Mouse (Mus musculus) hindbrain, embryonic 12.5 days (tissue): Measurements from ENCODE around the gene Atp6v0e2. TPM values are rescaled to one million over a fixed set of nuclear protein-coding genes. Genes with fewer than 3 reads are reported as not detected.

Experiments
- ATAC-seq: fragments of 200-750 bp; cut with Nextera tagmentation; 2 replicates; pipeline ENCODE4 v1.8.0; 2017; ENCODE audit warnings: moderate TSS enrichment; ENCODE audit not compliant: low FRiP score
- H3K27ac ChIP-seq: fragments of 300-500 bp; sonication (generic); 2 replicates; pipeline ENCODE4 v1.5.1; 2016; ENCODE audit warnings: mild to moderate bottlenecking
- H3K27me3 ChIP-seq: fragments of 300-500 bp; sonication (generic); 2 replicates; pipeline ENCODE4 v1.6.1; 2016; ENCODE audit warnings: mild to moderate bottlenecking
- H3K36me3 ChIP-seq: fragments of 300-500 bp; sonication (generic); 2 replicates; pipeline ENCODE4 v1.6.1; 2016; ENCODE audit warnings: mild to moderate bottlenecking
- H3K4me1 ChIP-seq: fragments of 300-500 bp; sonication (generic); 2 replicates; pipeline ENCODE4 v1.6.1; 2016
- H3K4me2 ChIP-seq: fragments of 300-500 bp; sonication (generic); replicated peaks from 2 replicates; pipeline ENCODE4 v1.6.1; 2016; ENCODE audit warnings: mild to moderate bottlenecking
- H3K4me3 ChIP-seq: fragments of 300-500 bp; sonication (generic); 2 replicates; pipeline ENCODE4 v1.5.1; 2016; ENCODE audit warnings: mild to moderate bottlenecking
- H3K9ac ChIP-seq: fragments of 300-500 bp; sonication (generic); 2 replicates; pipeline ENCODE4 v1.6.1; 2016; ENCODE audit warnings: mild to moderate bottlenecking, moderate library complexity
- H3K9me3 ChIP-seq: fragments of 300-500 bp; sonication (generic); replicated peaks from 2 replicates; pipeline ENCODE4 v1.6.1; 2016; ENCODE audit warnings: mild to moderate bottlenecking
- WGBS: fragments of 180-500 bp; shearing (Covaris S2); methylation state at CpG from one replicate; pipeline ENCODE4 v1.1.7; 2016; 5-methylcytosine and 5-hydroxymethylcytosine counted together
- polyA plus RNA-seq: library from polyadenylated mRNA; unstranded; fragments of >200 nt; fragmentation: Nextera tagmentation; extraction: Ambion mirVana; gene quantifications from 2 replicates; pipeline ENCODE4 v1.2.1, GENCODE M21; 2016

Gene Atp6v0e2
- polyA plus RNA-seq, 1 experiment from 2014 or later: 75.0 TPM

GRCm38 (mm10) chr6:48568036-48568984 is 30.9 kb downstream of the Atp6v0e2 start:
- Histone ChIP-seq H3K9ac (no peak overlapping the region), H3K4me3 (no peak overlapping the region), H3K9me3 (no peaks in the 10 kb centered on the region), H3K36me3 (peaks cover 23% of the 10 kb centered on the region), H3K4me2 (no peak overlapping the region), H3K27me3 (no peaks in the 10 kb centered on the region), H3K27ac (no peak overlapping the region), H3K4me1 (0 out of 2 replicates have a peak, but pooled peaks cover 5% of the 10 kb centered on the region)
- no peak for ATAC-seq
- WGBS: 86% methylated on average over 21 of the region's 21 CpGs

- no peak for ATAC-seq
- no peak overlapping the region for H3K9ac ChIP-seq
- peaks cover 19% of the 10 kb centered on the region for H3K36me3 ChIP-seq
- no peak overlapping the region for H3K4me3 ChIP-seq
- no peaks in the 10 kb centered on the region for H3K27me3 ChIP-seq
- 0 out of 2 replicates have a peak, but pooled peaks cover 5% of the 10 kb centered on the region for H3K4me1 ChIP-seq
- H3K27ac ChIP-seq: no peak overlapping the region
- H3K9me3 ChIP-seq: no peaks in the 10 kb centered on the region
- no peak overlapping the region for H3K4me2 ChIP-seq
- WGBS: 86% methylated on average over 7 of the region's 8 CpGs
These were observed 31.8 kb downstream of the Atp6v0e2 start for GRCm38 (mm10) chr6:48569065-48569807.

GRCm38 (mm10) chr6:48572014-48572413 is 34.6 kb downstream of the Atp6v0e2 start:
- H3K4me3 ChIP-seq: no peak overlapping the region
- ATAC-seq: no peak

GRCm38 (mm10) chr6:48572572-48573061 is 35.2 kb downstream of the Atp6v0e2 start, which contains the start of gene Rarres2:
Gene Rarres2 (minus strand): TSS chr6:48572789.
- H3K4me1 ChIP-seq: no peaks in the 10 kb centered on the region
- H3K4me2 ChIP-seq: no peak within 1 kb of the TSS
- peaks cover 10% of the 10 kb centered on the region for H3K36me3 ChIP-seq
- H3K4me3 ChIP-seq: no peak within 1 kb of the TSS
- ATAC-seq: no peak
- no peaks in the 10 kb centered on the region for H3K9me3 ChIP-seq
- H3K27me3 ChIP-seq: no peaks in the 10 kb centered on the region
- no peak within 1 kb of the TSS for H3K9ac ChIP-seq
- H3K27ac ChIP-seq: no peak within 1 kb of the TSS
- WGBS: 25% methylated on average over 6 of the region's 6 CpGs

More at GRCm38 (mm10) chr6:48572014-48572413, 34.6 kb downstream of the Atp6v0e2 start:
- no peak overlapping the region for H3K9ac ChIP-seq
- H3K4me2 ChIP-seq: no peak overlapping the region
- H3K36me3 ChIP-seq: peaks cover 10% of the 10 kb centered on the region
- no peaks in the 10 kb centered on the region for H3K27me3 ChIP-seq
- no peak overlapping the region for H3K27ac ChIP-seq
- H3K9me3 ChIP-seq: no peaks in the 10 kb centered on the region
- 95% methylated on average over 5 of the region's 5 CpGs for WGBS
- no peaks in the 10 kb centered on the region for H3K4me1 ChIP-seq

GRCm38 (mm10) chr6:48573280-48573679 is 35.9 kb downstream of the Atp6v0e2 start:
- H3K27ac ChIP-seq: no peak overlapping the region
- no peak overlapping the region for H3K9ac ChIP-seq
- peaks cover 10% of the 10 kb centered on the region for H3K36me3 ChIP-seq
- no peak overlapping the region for H3K4me2 ChIP-seq
- 63% methylated on average over 10 of the region's 10 CpGs for WGBS
- ATAC-seq: no peak
- no peaks in the 10 kb centered on the region for H3K9me3 ChIP-seq
- no peak overlapping the region for H3K4me3 ChIP-seq
- H3K27me3 ChIP-seq: no peaks in the 10 kb centered on the region
- no peaks in the 10 kb centered on the region for H3K4me1 ChIP-seq

DNA sequence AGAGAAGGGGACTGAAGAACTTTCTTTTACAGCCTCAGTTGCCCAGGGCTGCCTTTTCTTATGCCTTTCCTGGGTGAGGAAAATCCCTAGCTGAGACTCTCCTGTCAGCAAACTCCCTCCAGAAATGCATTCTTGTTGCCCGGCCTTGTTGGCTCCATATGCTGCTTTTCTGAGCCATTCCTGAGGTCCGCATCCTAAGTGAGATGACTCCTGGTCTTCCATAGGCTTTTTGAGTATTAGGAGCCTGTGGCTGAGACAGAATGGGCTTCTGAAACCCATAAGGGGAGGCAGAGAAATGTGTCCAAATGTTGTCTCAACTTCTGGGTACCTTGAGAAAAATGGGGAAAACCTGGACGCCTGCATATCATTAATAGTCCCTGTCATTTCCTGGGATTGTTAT is 36.6 kb downstream of the Atp6v0e2 start:
- Histone ChIP-seq H3K4me2 (no peak overlapping the region), H3K4me1 (no peaks in the 10 kb centered on the region), H3K9ac (no peak overlapping the region), H3K4me3 (no peak overlapping the region), H3K27ac (no peak overlapping the region), H3K9me3 (no peaks in the 10 kb centered on the region), H3K36me3 (peaks cover 10% of the 10 kb centered on the region), H3K27me3 (no peaks in the 10 kb centered on the region)
- 81% methylated on average over 3 of the region's 3 CpGs for WGBS
- ATAC-seq: no peak

DNA sequence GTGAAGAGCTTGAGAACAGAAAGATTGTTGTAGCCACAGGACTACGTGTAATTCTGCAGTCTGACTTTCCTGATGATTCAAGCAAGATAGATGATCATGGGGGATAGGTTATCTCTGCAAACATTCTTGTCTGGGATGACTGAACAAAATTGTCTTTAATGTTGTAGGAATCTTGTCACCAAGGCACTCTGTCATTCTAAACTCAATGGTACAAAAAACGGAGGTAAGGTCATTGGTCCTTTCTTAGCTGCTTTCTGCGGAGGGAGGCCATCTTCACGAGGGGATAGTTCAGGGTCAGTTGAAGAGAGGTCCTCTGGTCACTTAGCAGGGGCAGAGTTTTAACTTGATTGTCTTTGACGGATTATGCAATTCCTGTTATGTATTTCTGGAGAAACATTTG is 41.3 kb downstream of the Atp6v0e2 start:
- Histone ChIP-seq H3K27ac (no peak overlapping the region), H3K36me3 (no peaks in the 10 kb centered on the region), H3K9ac (no peak overlapping the region), H3K4me2 (no peak overlapping the region), H3K9me3 (no peaks in the 10 kb centered on the region), H3K27me3 (no peaks in the 10 kb centered on the region), H3K4me1 (no peaks in the 10 kb centered on the region), H3K4me3 (no peak overlapping the region)
- ATAC-seq: no peak
- 68% methylated on average over 5 of the region's 5 CpGs for WGBS

DNA sequence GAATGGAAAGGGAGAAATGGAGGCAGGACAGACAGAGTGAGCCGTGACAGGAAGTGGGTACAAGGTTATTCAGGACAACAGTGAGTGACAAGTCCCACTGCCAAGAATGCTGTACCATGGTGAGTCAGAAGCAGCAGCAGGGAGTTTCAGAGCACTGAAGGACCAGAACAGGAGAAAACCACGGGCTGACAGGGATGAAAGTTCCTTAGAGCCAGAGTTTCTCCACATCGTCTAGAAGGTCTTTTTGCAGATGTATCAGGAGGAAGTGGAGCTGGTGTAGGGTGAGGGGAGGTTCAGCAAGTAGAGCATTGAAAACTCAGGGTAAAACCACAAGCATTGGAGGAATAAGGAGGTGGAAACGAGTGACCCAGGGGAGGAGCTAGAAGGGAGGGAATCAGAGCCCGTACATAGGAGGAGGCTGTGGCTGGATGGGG is 41.8 kb downstream of the Atp6v0e2 start:
- Histone ChIP-seq H3K9me3 (no peaks in the 10 kb centered on the region), H3K36me3 (no peaks in the 10 kb centered on the region), H3K27me3 (no peaks in the 10 kb centered on the region), H3K4me1 (no peaks in the 10 kb centered on the region), H3K9ac (no peak overlapping the region), H3K4me2 (no peak overlapping the region), H3K27ac (no peak overlapping the region), H3K4me3 (no peak overlapping the region)
- 42% methylated on average over 5 of the region's 5 CpGs for WGBS
- no peak for ATAC-seq

DNA sequence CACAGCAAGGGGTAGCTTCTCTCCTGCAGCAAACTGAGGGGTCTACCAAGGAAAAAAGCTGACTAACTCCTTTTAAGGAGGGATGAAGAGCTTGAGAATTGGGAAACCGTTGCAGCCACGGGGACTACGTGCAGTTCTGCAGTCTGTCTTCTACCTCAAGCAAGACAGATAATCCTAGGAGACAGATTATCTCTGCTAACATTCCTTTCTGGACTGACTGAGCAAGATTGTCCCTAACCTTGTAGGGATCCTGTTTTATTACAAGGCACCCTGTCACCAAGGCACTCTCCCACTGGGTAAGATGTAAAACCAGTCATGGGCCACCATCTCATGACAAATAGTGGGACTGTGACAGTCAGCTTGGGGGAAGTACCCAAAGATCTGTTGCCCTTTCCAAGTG is 43.8 kb downstream of the Atp6v0e2 start:
- H3K27me3 ChIP-seq: no peaks in the 10 kb centered on the region
- no peak overlapping the region for H3K27ac ChIP-seq
- H3K4me3 ChIP-seq: no peak overlapping the region
- no peaks in the 10 kb centered on the region for H3K36me3 ChIP-seq
- H3K4me2 ChIP-seq: no peak overlapping the region
- ATAC-seq: no peak
- H3K4me1 ChIP-seq: no peaks in the 10 kb centered on the region
- 35% methylated on average over 3 of the region's 3 CpGs for WGBS
- no peak overlapping the region for H3K9ac ChIP-seq
- no peaks in the 10 kb centered on the region for H3K9me3 ChIP-seq

- no peaks in the 10 kb centered on the region for H3K4me1 ChIP-seq
- no peaks in the 10 kb centered on the region for H3K36me3 ChIP-seq
- H3K4me2 ChIP-seq: no peak overlapping the region
- no peaks in the 10 kb centered on the region for H3K9me3 ChIP-seq
- no peak overlapping the region for H3K27ac ChIP-seq
- WGBS: 72% methylated on average over 3 of the region's 3 CpGs
- ATAC-seq: no peak
- H3K9ac ChIP-seq: no peak overlapping the region
- H3K27me3 ChIP-seq: no peaks in the 10 kb centered on the region
- no peak overlapping the region for H3K4me3 ChIP-seq
These were observed 44.6 kb downstream of the Atp6v0e2 start for GRCm38 (mm10) chr6:48582037-48582436.

- no peaks in the 10 kb centered on the region for H3K27me3 ChIP-seq
- no peak within 1 kb of the TSS for H3K27ac ChIP-seq
- no peak within 1 kb of the TSS for H3K9ac ChIP-seq
- H3K36me3 ChIP-seq: no peaks in the 10 kb centered on the region
- peaks cover 6% of the 10 kb centered on the region for H3K4me1 ChIP-seq
- H3K4me2 ChIP-seq: no peak within 1 kb of the TSS
- H3K4me3 ChIP-seq: no peak within 1 kb of the TSS
- 63% methylated on average over 6 of the region's 6 CpGs for WGBS
- no peak for ATAC-seq
- H3K9me3 ChIP-seq: no peaks in the 10 kb centered on the region
These were observed 51.9 kb downstream of the Atp6v0e2 start, which contains the start of gene Gm45021 for GRCm38 (mm10) chr6:48589194-48589750. Gene Gm45021 (plus strand): TSS chr6:48589610.
